Mouse (Mus musculus): ENCODE measurements around the gene Orai1.
"Not testable (repeated sequence)": the region's sequence is repeated elsewhere in the genome, so short reads cannot be mapped to it uniquely, and the experiment has no call there.

Orai1 gene

DNA sequence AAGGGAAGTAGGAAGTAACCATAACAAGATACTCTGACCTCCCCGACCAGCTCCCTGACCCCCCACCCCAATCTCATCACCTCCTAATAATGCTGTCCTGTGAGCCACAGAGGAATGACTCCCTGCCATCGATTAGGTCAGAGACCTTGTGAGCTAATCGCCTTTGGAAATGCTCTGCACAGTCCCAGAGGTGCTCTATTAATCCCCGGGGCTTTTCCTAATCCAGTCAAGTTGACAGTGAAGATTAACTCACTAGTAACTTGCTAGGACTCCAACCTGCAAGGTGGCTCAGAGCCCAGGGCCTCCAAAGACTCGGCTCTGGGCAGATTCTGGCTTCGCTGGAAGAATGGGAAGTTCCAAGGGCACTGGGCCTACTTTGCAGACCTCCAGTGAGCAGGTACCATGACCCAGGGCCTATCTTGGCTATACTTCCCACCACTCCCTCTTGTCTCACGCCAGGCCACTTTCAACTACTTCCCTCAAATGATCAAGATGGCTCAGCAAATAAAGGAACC is 18.8 kb downstream of the Orai1 start:
- DNase-seq (ENCODE audit: low read depth, low spot score): no peak

- no peak for DNase-seq (ENCODE audit: low read depth, low spot score)
Measured at GRCm38 (mm10) chr5:123035089-123035488, 20.2 kb downstream of the Orai1 start.

- DNase-seq (ENCODE audit: low read depth, low spot score): no peak
Measured at GRCm38 (mm10) chr5:123035564-123035963, 20.7 kb downstream of the Orai1 start.

GRCm38 (mm10) chr5:123038115-123038514 is 23.2 kb downstream of the Orai1 start:
- no peak for DNase-seq (ENCODE audit: low read depth, low spot score)

GRCm38 (mm10) chr5:123039120-123039752 is 24.4 kb downstream of the Orai1 start:
- peak; percentile 35 for DNase-seq (ENCODE audit: low read depth, low spot score)

GRCm38 (mm10) chr5:123040796-123041195 is 25.9 kb downstream of the Orai1 start:
- DNase-seq (ENCODE audit: low read depth, low spot score): no peak

DNA sequence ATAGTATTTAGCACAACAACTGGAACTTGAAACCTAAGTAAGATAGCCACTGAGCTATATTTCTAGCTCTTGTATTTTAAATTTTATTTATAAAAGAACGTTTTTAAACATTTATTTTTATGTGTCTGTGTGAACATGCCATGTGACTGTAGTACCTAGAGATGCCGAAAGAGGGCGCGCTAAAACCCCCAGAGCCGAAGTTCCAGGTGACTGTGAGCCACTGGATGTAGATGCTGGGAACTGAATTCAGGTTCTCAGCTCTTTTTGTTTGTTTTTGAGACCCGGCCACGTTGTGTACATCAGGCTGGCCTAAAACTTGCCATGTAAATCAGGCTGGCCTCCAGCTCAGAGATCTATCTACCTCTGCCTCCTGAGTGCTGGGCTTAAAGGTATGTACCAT is 29.0 kb downstream of the Orai1 start:
- no peak for DNase-seq (ENCODE audit: low read depth, low spot score)

DNA sequence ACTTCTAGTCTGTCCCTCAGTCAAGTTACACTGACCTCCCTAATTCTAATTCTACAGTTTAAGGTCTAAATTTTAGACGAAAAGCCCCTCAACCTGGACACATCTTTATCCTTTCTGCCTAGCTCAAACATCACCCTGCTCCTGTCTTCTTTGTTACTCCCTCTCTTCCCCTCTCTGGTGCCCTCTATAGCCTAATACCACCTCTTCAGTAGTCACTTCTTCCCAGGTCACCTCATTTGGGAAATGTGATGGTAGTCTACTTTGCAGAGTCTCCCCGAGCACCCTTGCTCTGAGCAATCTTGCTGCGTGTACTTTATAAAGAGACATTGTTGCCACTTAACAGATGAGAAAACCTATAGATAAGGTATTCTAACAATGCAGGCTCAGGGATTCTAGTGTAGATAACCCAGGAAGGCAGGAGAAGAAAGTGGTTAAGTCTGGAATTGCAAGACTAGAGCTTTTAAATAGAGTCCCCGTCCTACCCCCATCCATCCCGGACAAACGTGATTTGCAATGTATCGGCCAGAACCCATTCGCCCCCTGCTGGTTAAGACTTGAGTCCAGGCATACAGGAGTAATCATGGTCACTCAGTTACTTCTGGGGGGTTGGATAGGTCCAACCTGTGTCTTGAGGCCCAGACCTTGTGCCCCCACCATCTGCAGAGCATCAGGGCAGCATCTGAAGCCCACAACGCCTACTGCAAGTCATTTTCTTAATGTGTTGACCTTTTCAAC is 30.9 kb downstream of the Orai1 start:
- peak; percentile 81 for DNase-seq (ENCODE audit: low read depth, low spot score)

- DNase-seq (ENCODE audit: low read depth, low spot score): no peak
Measured at GRCm38 (mm10) chr5:123046916-123047315, 32.0 kb downstream of the Orai1 start, which contains the start of gene Morn3. Morn3 (minus strand) TSS chr5:123047016.

GRCm38 (mm10) chr5:123049271-123049670 is 34.4 kb downstream of the Orai1 start:
- DNase-seq (ENCODE audit: low read depth, low spot score): peak; percentile 63

- DNase-seq (ENCODE audit: low read depth, low spot score): peak; percentile 44
Measured at GRCm38 (mm10) chr5:123050918-123051317, 36.0 kb downstream of the Orai1 start.

DNA sequence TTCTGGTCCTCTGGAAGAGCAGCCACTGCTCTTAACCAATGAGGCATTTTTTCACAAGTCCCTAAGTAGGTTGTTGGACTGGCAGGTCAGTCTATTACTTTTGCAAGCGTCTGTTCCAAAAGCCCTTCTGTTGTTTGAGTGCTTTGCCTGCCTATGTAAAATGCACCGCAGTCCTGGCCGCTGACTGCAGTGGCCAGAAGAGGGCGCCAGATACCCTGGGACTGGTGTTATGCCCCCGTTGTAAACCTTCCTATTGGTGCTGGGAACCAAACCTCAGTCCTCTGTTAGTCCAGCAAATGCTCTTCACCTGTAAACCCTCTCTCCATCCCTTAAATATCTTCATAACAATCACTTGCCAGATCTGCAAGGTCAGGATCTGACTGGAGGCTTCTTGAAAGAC is 36.9 kb downstream of the Orai1 start:
- DNase-seq (ENCODE audit: low read depth, low spot score): no peak

DNA sequence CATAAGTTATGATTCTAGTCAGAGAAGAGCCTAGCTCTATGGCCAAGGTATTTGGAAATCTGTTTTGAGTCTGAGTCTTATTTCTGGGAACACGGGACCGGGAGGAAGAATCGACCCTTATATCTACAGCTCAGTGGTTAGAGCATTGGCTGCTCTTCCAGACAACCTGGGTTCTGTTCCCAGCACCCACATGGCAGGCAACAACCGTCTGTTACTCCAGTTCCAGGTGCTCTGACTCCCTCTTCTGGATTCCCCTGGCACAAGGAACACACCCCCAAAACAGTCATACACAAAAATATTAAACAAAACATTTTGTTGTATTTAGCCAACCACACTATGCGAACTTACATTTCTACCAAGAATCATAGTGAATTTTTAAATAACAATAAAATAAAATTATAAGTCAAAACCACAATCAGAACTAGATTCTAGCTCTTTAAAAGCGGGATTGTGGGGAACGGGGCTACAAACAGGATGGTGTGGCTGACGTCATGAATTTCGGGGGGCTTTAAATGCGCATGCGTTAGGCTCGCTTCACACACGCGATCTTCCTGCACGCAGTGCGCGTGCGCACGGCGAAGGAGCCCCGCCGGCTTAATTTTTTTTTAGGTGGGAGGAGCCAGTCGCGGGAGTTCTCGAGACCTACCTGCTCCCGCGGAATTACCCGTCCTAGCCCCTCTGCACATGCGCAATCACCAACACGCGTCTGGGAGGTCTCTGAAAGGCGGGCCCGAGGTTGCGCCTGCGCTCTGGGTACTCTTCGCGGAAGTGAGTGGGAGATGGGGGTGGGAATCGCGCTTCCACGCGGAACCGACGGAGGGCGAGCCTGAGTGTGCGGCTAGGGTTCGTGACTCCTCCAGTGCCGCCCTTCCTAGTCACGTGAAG is 42.7 kb downstream of the Orai1 start:
- DNase-seq (ENCODE audit: low read depth, low spot score): peak; percentile 100

DNA sequence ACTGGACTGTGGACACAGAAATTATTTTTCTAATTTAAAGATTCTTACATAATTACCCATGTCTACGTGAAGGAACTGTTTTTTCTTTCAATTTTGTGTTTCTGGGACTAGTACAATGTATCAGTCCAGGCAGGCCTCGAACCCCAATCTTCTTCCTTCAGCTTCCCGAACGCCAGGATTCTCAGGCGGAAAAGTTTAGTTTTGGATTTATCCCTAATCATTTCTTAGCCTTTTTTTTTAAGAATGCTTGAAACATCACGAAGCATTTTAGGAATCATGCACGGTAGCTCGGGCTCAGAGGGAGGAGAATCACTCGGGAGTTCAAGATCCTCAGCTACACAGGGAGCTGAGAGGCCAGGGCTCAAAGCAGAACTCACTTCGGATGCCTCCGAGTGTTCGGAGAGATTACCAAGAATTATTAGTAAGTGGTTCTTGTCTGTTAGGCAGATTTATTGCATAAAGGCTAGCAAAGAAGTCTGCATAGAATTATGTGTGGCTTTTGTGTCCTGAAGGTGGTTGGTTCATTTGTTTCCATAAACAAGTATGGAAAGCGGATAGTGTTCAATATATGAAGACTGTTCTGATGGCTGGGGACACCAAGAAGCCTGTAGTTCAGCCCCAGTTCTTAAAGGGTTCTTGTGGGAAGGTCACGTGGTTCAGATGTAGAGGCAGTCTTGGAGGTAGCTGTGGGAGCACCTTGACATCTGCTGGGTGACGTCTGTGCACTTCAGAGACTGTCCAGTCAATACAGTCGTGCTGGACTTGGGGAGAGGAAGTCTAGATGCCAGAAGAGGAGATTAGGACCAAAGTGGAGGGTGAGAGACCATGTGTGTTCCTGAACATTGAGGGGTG is 43.6 kb downstream of the Orai1 start:
- no peak for DNase-seq (ENCODE audit: low read depth, low spot score)

DNA sequence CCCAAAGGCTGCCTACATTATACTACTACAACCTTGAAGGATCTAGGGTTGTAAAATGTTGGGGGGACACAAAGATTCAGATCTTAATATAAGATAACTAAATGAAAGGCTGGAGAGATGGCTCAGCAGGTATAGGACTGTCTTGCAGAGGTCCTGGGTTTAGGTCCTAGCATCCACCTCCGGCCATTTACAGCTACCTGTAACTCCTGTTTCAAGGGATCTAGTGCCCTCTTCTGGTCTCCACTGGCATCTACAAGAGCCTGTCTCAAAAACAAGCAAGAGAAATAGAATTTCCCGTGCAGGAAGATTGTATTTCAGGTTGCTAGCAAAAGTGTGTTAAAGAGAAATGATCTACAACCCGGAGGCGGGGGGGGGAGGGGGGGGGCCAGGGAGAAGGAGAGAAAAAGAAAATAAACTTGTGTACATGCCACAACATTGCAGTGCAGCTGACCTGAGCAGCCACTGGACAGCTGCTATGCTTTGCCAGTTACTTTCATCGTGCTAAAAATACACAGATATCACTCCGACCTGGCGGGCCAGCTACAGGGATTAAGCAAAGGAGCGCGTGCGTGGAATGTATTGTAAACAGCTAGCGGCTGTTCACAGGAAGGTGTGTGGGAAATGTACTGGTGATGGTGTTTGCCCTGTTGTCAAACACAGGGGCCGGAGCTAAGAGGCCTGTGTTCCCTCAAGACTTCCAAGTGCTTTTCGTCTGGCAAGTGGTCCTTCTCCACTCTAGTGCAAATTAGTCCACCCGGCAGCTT is 45.1 kb downstream of the Orai1 start:
- DNase-seq (ENCODE audit: low read depth, low spot score): peak; percentile 82

GRCm38 (mm10) chr5:123060706-123061401 is 46.0 kb downstream of the Orai1 start:
- DNase-seq (ENCODE audit: low read depth, low spot score): no peak

- not testable (repeated sequence) for DNase-seq (ENCODE audit: low read depth, low spot score)
Measured at GRCm38 (mm10) chr5:123061402-123061749, 46.5 kb downstream of the Orai1 start.

GRCm38 (mm10) chr5:123063141-123063540 is 48.3 kb downstream of the Orai1 start:
- DNase-seq (ENCODE audit: low read depth, low spot score): no peak

DNA sequence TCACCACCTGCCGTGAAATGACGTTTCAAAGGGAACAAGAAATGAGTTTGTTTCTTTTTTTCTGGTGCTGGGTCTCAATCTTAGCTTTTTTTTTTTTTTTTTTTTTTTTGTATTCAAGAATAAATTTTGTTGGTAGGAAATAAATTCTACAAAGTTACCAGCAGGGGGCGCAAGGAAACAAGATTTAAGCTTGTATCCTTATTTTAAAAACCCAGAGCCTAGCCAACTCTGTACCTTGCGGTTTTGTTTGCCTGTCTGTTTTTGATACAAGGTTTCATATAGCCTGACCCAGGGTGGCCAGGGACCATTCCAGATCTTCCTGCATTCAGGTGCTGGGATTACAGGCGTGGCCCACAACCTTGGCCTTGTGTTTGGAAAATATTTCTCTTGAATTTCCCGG is 49.3 kb downstream of the Orai1 start:
- peak; percentile 93 for DNase-seq (ENCODE audit: low read depth, low spot score)

All from brain, adult 2 months (tissue).